Mouse (Mus musculus): ENCODE results near the gene Rpap2. TPM values are rescaled to one million over a fixed set of nuclear protein-coding genes. Genes with fewer than 3 reads are reported as not detected.

The Rpap2 gene
- total and polyA plus RNA-seq, 2 experiments from 2014 or later: 17.5 to 21.4 TPM

DNA sequence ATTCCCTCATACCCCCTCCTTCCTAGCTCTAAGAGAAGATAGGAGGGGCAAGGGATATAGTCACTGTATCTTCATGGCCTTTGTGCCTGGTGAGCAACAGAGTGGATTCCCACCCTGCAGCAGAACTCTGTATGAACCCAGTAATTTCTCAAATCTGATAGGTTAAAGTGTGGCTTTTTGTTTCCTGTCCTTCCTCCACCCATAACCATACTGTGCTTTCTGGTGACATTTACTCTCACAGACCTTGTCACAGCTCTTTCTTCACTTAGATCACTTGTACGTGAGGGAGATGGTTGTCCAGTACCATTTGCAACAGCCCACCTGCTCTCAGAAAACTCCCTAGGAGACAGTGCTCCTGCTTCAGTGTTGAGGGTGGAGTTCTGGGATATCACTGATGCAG is 53.3 kb downstream of the Rpap2 start:
- no peak overlapping the region for H3K9ac ChIP-seq (replicated peaks; ENCODE audit: low read length, poor library complexity, severe bottlenecking)
- DNase-seq (ENCODE audit: low spot score): no peak
- H3K27ac ChIP-seq (ENCODE audit: low read depth, low read length): no peak overlapping the region
- WGBS: 88% methylated on average over 1 of the region's 1 CpGs
- H3K27me3 ChIP-seq (ENCODE audit: insufficient read depth, low read length): no peaks in the 10 kb centered on the region
- no peak for ATAC-seq (ENCODE audit: low FRiP score)
- no peaks in the 10 kb centered on the region for H3K9me3 ChIP-seq (ENCODE audit: low read length)
- TF ChIP-seq CTCF (IDR thresholded peaks at IDR 0.05): no peak
- H3K4me2 ChIP-seq (ENCODE audit: low read depth, low read length, poor library complexity, severe bottlenecking): no peak overlapping the region
- no peak overlapping the region for H3K4me3 ChIP-seq (ENCODE audit: low read depth, low read length)
- no peaks in the 10 kb centered on the region for H3K4me1 ChIP-seq (ENCODE audit: insufficient read depth, low read length)
- no peaks in the 10 kb centered on the region for H3K36me3 ChIP-seq (ENCODE audit: insufficient read depth, low read length)

DNA sequence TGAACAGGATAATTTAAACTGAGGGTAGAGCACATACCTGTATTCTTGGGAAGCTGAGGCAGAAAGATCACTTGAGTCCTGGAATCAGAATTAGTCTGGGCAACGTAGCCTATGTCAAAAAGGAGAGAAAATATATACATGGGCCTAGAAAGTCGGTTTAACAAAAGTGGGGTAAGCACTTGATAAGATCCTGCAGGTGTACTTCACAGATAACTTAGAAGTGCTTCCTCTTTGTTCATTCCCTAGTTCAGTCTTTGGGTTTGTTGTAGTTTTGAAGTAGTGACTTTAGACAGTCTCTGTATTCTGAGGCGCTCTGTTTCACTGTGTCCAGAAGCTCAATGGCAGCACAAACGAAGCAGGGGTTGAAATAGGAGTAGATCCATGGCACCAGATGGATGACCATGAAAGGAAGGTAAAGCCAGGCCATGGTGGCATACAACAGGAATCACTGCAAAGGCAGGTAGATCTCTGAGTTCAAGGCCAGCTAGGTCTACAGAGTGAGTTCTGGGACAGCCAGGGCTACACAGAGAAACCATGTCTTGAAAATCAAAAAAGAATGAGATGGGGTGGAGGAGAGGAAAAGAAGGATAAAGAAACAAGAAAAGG is 55.0 kb downstream of the Rpap2 start:
- Histone ChIP-seq H3K27ac (ENCODE audit: low read depth, low read length) (no peak overlapping the region), H3K27me3 (ENCODE audit: insufficient read depth, low read length) (no peaks in the 10 kb centered on the region), H3K4me3 (ENCODE audit: low read depth, low read length) (no peak overlapping the region), H3K36me3 (ENCODE audit: insufficient read depth, low read length) (no peaks in the 10 kb centered on the region), H3K4me1 (ENCODE audit: insufficient read depth, low read length) (no peaks in the 10 kb centered on the region), H3K9ac (replicated peaks; ENCODE audit: low read length, poor library complexity, severe bottlenecking) (no peak overlapping the region), H3K4me2 (ENCODE audit: low read depth, low read length, poor library complexity, severe bottlenecking) (no peak overlapping the region), H3K9me3 (ENCODE audit: low read length) (no peaks in the 10 kb centered on the region)
- DNase-seq (ENCODE audit: low spot score) (no peak), ATAC-seq (ENCODE audit: low FRiP score) (no peak)
- WGBS: 93% methylated on average over 4 of the region's 4 CpGs
- TF ChIP-seq CTCF (IDR thresholded peaks at IDR 0.05): no peak

DNA sequence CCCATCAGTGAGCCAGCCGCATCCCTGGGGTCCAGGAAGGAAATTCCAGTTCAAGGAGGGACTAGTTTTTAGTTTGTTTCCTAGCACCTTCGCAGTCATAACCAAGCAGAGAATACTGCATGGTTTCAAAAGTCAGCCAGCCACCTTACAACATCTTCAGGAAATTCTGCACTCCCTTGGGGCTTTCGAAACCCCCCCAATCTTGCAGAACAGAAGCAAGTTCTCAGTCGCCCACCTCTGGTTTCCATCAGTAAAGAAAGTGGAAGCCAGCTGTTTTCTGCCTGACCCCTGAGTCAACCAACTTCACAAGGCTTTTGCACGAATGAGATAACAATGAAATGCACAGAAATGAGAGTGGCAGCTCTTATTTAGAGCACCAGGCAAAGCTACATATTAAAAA is 81.2 kb downstream of the Rpap2 start:
- DNase-seq (ENCODE audit: low spot score) (no peak), ATAC-seq (ENCODE audit: low FRiP score) (no peak)
- no peak overlapping the region for H3K27ac ChIP-seq (ENCODE audit: low read depth, low read length)
- no peaks in the 10 kb centered on the region for H3K4me1 ChIP-seq (ENCODE audit: insufficient read depth, low read length)
- no peak overlapping the region for H3K4me2 ChIP-seq (ENCODE audit: low read depth, low read length, poor library complexity, severe bottlenecking)
- H3K9ac ChIP-seq (replicated peaks; ENCODE audit: low read length, poor library complexity, severe bottlenecking): no peak overlapping the region
- H3K4me3 ChIP-seq (ENCODE audit: low read depth, low read length): no peak overlapping the region
- WGBS: 74% methylated on average over 5 of the region's 5 CpGs
- no peaks in the 10 kb centered on the region for H3K36me3 ChIP-seq (ENCODE audit: insufficient read depth, low read length)
- H3K27me3 ChIP-seq (ENCODE audit: insufficient read depth, low read length): no peaks in the 10 kb centered on the region
- no peaks in the 10 kb centered on the region for H3K9me3 ChIP-seq (ENCODE audit: low read length)
- no peak for TF ChIP-seq CTCF (IDR thresholded peaks at IDR 0.05)

DNA sequence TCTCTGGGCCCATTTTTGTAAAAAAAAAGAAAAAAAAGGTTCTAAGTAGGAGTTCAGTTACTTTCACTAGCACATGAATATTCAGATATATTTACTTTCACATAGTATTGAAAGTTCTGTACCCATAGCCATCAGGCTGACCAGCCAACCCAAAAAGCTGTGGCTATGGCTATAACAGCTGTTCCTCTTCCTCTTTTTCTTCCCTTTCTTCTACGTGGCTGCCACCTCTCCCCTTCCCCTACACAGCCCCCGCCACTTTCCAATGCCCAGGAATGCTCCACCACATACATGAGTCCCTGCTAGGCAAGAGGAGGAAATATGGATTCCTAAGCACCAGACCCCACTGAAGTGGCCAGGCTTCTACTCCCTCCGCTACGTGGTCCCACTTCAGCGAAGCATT is 84.1 kb downstream of the Rpap2 start:
- no peaks in the 10 kb centered on the region for H3K36me3 ChIP-seq (ENCODE audit: insufficient read depth, low read length)
- no peak for DNase-seq (ENCODE audit: low spot score)
- no peak overlapping the region for H3K27ac ChIP-seq (ENCODE audit: low read depth, low read length)
- WGBS: 89% methylated on average over 5 of the region's 5 CpGs
- no peak overlapping the region for H3K4me3 ChIP-seq (ENCODE audit: low read depth, low read length)
- ATAC-seq (ENCODE audit: low FRiP score): no peak
- no peaks in the 10 kb centered on the region for H3K9me3 ChIP-seq (ENCODE audit: low read length)
- H3K4me2 ChIP-seq (ENCODE audit: low read depth, low read length, poor library complexity, severe bottlenecking): no peak overlapping the region
- no peak for TF ChIP-seq CTCF (IDR thresholded peaks at IDR 0.05)
- H3K9ac ChIP-seq (replicated peaks; ENCODE audit: low read length, poor library complexity, severe bottlenecking): no peak overlapping the region
- H3K4me1 ChIP-seq (ENCODE audit: insufficient read depth, low read length): no peaks in the 10 kb centered on the region
- H3K27me3 ChIP-seq (ENCODE audit: insufficient read depth, low read length): no peaks in the 10 kb centered on the region

DNA sequence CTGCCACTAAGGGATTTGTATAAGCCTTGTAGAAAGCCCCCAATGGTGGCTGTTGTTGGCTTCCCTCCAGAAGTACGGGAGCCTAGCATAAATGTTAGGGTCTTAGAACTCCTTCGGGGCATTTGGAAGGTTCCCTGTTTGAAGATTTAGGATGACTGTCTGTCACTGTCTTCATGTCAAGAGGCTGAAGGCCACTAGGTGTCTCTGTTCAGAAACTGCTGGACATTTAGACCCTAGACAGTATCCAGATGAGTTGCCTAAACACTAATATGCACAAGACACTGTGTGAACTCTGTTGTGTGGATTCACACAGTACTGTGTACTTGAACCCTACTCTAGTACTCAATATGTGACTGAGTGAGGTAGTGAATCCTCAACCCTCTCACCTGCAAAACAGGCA is 87.2 kb downstream of the Rpap2 start:
- H3K4me1 ChIP-seq (ENCODE audit: insufficient read depth, low read length): no peaks in the 10 kb centered on the region
- TF ChIP-seq CTCF (IDR thresholded peaks at IDR 0.05): peak; percentile 40
- WGBS: 71% methylated on average over 2 of the region's 2 CpGs
- no peak overlapping the region for H3K4me2 ChIP-seq (ENCODE audit: low read depth, low read length, poor library complexity, severe bottlenecking)
- H3K9ac ChIP-seq (replicated peaks; ENCODE audit: low read length, poor library complexity, severe bottlenecking): no peak overlapping the region
- H3K36me3 ChIP-seq (ENCODE audit: insufficient read depth, low read length): no peaks in the 10 kb centered on the region
- no peak overlapping the region for H3K4me3 ChIP-seq (ENCODE audit: low read depth, low read length)
- ATAC-seq (ENCODE audit: low FRiP score) (no peak), DNase-seq (ENCODE audit: low spot score) (no peak)
- H3K27ac ChIP-seq (ENCODE audit: low read depth, low read length): no peak overlapping the region
- H3K27me3 ChIP-seq (ENCODE audit: insufficient read depth, low read length): no peaks in the 10 kb centered on the region
- H3K9me3 ChIP-seq (ENCODE audit: low read length): no peaks in the 10 kb centered on the region

DNA sequence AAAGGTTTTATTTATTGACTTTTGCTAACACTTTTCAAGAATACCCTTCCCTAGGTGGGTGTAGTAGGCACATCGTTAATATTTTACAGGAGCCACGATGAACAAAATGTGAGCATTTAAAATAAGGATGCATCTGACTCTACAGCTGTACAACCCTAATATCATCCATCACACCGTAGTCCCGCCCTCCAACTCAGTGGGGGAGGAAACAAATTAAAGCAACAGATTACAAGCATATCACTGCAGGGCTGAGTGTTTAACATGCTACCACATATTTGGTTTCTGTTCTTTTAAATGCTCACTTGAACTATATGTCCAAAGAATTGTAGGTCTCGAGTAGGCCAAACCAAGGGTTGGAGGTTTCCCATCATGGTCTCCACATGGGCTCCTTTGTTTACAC is 90.0 kb downstream of the Rpap2 start:
- Histone ChIP-seq H3K4me1 (ENCODE audit: insufficient read depth, low read length) (no peaks in the 10 kb centered on the region), H3K9me3 (ENCODE audit: low read length) (no peaks in the 10 kb centered on the region), H3K9ac (replicated peaks; ENCODE audit: low read length, poor library complexity, severe bottlenecking) (no peak overlapping the region), H3K27me3 (ENCODE audit: insufficient read depth, low read length) (no peaks in the 10 kb centered on the region), H3K4me3 (ENCODE audit: low read depth, low read length) (no peak overlapping the region), H3K27ac (ENCODE audit: low read depth, low read length) (no peak overlapping the region), H3K36me3 (ENCODE audit: insufficient read depth, low read length) (no peaks in the 10 kb centered on the region), H3K4me2 (ENCODE audit: low read depth, low read length, poor library complexity, severe bottlenecking) (no peak overlapping the region)
- no peak for TF ChIP-seq CTCF (IDR thresholded peaks at IDR 0.05)
- DNase-seq (ENCODE audit: low spot score) (no peak), ATAC-seq (ENCODE audit: low FRiP score) (no peak)
- WGBS: 95% methylated on average over 5 of the region's 5 CpGs
